Mouse (Mus musculus) left cerebral cortex, postnatal 25 days (tissue): Measurements from ENCODE around the gene Pde8a. TPM values are rescaled to one million over a fixed set of nuclear protein-coding genes. Genes with fewer than 3 reads are reported as not detected.
A peak's percentile ranks its signal among the peaks of the same experiment; 100 is the strongest.

Experiments used
- DNase-seq, 2 experiments: peaks; one replicate each; pipeline ENCODE4 v3.0.0; 2022; ENCODE audit warnings: low spot score in 2 of 2, mixed read lengths in 1 of 2
- intact Hi-C: fragments of 180-260 bp; cut with DNase I; formaldehyde crosslinking; loops from one replicate; pipeline ENCODE4 v1.15.1; 2025
- total RNA-seq, 2 experiments: library from RNA; stranded (reverse); gene quantifications; 2 replicates each; pipeline ENCODE4 v1.2.3; 2021

The Pde8a gene
- total RNA-seq, 2 experiments from 2014 or later = 5.7 to 6.4 TPM

GRCm38 (mm10) chr7:81321776-81322175, 108.4 kb downstream of the Pde8a start:
- intact Hi-C loops = no loop called here
- DNase-seq = no peak

GRCm38 (mm10) chr7:81326043-81326442, 112.6 kb downstream of the Pde8a start:
- no peak for DNase-seq
- intact Hi-C loops = no loop called here

GRCm38 (mm10) chr7:81326859-81327258, 113.5 kb downstream of the Pde8a start:
- intact Hi-C loops = no loop called here
- DNase-seq = no peak

GRCm38 (mm10) chr7:81327661-81328060, 114.3 kb downstream of the Pde8a start:
- intact Hi-C loops = no loop called here

GRCm38 (mm10) chr7:81330767-81331166, 117.4 kb downstream of the Pde8a start:
- DNase-seq = no peak
- intact Hi-C loops = no loop called here

More at GRCm38 (mm10) chr7:81327661-81328060, 114.3 kb downstream of the Pde8a start:
- no peak for DNase-seq

GRCm38 (mm10) chr7:81331851-81332250, 118.5 kb downstream of the Pde8a start:
- intact Hi-C loops = no loop called here

GRCm38 (mm10) chr7:81335705-81336431, 122.5 kb downstream of the Pde8a start:
- peak in 1 of 2 experiments; percentile 49 for DNase-seq
- intact Hi-C loops = no loop called here

More at GRCm38 (mm10) chr7:81331851-81332250, 118.5 kb downstream of the Pde8a start:
- DNase-seq = no peak

GRCm38 (mm10) chr7:81336432-81336786, 123.0 kb downstream of the Pde8a start:
- intact Hi-C loops = no loop called here
- DNase-seq = peak in 1 of 2 experiments; percentile 22

- no peak for DNase-seq
- intact Hi-C loops = no loop called here
These were observed 124.6 kb downstream of the Pde8a start for GRCm38 (mm10) chr7:81337785-81338521.

- DNase-seq = no peak
- intact Hi-C loops = no loop called here
These were observed 125.1 kb downstream of the Pde8a start for GRCm38 (mm10) chr7:81338522-81338873.

- intact Hi-C loops = loop anchor here (2.0 to 10.0 kb wide), 3 partner anchors 127 to 475 kb away; partner anchors contain the start of genes Pde8a and Zscan2
- DNase-seq = peak; percentile 30 to 32
These were observed 126.4 kb downstream of the Pde8a start for GRCm38 (mm10) chr7:81339783-81340182.

- intact Hi-C loops = loop anchor here (2.0 to 10.0 kb wide), 3 partner anchors 129 to 477 kb away; partner anchors contain the start of genes Pde8a and Zscan2
- peak in 1 of 2 experiments; percentile 42 for DNase-seq
These were observed 128.2 kb downstream of the Pde8a start for GRCm38 (mm10) chr7:81341563-81341962.

- intact Hi-C loops = loop anchor here (5.0 to 10.0 kb wide), 2 partner anchors 130 to 478 kb away; partner anchors contain the start of genes Pde8a and Zscan2
- DNase-seq = no peak
These were observed 129.1 kb downstream of the Pde8a start for GRCm38 (mm10) chr7:81342356-81343094.

GRCm38 (mm10) chr7:81343316-81343715, 129.9 kb downstream of the Pde8a start:
- DNase-seq = no peak
- intact Hi-C loops = loop anchor here (5.0 to 10.0 kb wide), 2 partner anchors 131 to 479 kb away; partner anchors contain the start of genes Pde8a and Zscan2

GRCm38 (mm10) chr7:81343831-81344230, 130.4 kb downstream of the Pde8a start:
- DNase-seq = no peak
- intact Hi-C loops = loop anchor here (2.0 to 10.0 kb wide), 3 partner anchors 132 to 479 kb away; partner anchors contain the start of genes Pde8a, Whamm and Zscan2

- intact Hi-C loops = loop anchor here (2.0 to 10.0 kb wide), 4 partner anchors 108 to 480 kb away; partner anchors contain the start of genes Pde8a, Whamm and Zscan2
- peak; percentile 97 to 98 for DNase-seq
These were observed 131.4 kb downstream of the Pde8a start, which contains the start of gene Rps17 for GRCm38 (mm10) chr7:81344544-81345446. TSS of gene Rps17 (minus strand) at chr7:81345254.

- no peak for DNase-seq
- intact Hi-C loops = loop anchor here (2.0 to 10.0 kb wide), 3 partner anchors 107 to 481 kb away; partner anchors contain the start of genes Whamm and Zscan2
These were observed 132.2 kb downstream of the Pde8a start for GRCm38 (mm10) chr7:81345447-81346170.

GRCm38 (mm10) chr7:81348206-81348605, 134.8 kb downstream of the Pde8a start:
- no peak for DNase-seq
- intact Hi-C loops = loop anchor here (5.0 to 10.0 kb wide), 2 partner anchors 104 to 483 kb away; partner anchors contain the start of gene Zscan2
